8 mouse cellular contexts compared by ENCODE assay signal in the genomic region with DNA sequence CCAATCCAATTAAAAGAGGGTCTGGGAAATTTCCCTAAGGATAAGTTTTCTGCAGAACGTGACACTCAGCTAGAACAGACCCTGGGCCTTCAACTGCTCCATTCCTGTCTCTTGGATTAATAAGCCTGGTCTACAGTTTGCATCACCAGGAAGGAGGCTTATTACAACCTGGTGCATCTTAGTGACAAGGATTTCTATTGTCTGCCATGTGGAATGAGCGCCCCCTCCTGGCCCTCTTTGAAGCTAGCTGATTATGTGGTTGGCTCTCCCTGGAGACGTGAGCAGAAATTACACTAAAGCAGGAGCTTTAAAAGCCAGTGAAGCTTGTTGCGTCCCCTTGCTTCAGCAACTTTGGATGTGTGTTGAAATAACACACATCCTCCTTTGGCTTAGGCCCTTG. TPM values are rescaled to one million over a fixed set of nuclear protein-coding genes. Genes with fewer than 3 reads are reported as not detected.
DNase-seq lines count a peak whose midpoint lies in the region; ATAC-seq and TF ChIP-seq lines count a peak whose summit lies in the region.
"Had no signal": no experiment of that assay in that cellular context is flagged by ENCODE, and none has a peak within 500 bp of the region (broad histone marks: within the 10 kb centered on the region; RNA-seq: fewer than 3 reads in every experiment).

No protein-coding gene starts in this region.

- no peaks in the 10 kb centered on the region for H3K36me3 ChIP-seq in E14TG2a.4 (ENCODE audit: insufficient read depth, low read length)
- no peaks in the 10 kb centered on the region for H3K36me3 ChIP-seq in heart, postnatal 0 days (replicated peaks; ENCODE audit: control insufficient read depth, insufficient read depth, low read length)
- H3K36me3 ChIP-seq in midbrain, embryonic 10.5 days: no peaks in the 10 kb centered on the region

- H3K9me3 ChIP-seq in E14TG2a.4 (ENCODE audit: low read length): no peaks in the 10 kb centered on the region
- no peaks in the 10 kb centered on the region for H3K9me3 ChIP-seq in heart, postnatal 0 days (replicated peaks; ENCODE audit: control insufficient read depth, low read length)
- H3K9me3 ChIP-seq in midbrain, embryonic 10.5 days (replicated peaks): no peaks in the 10 kb centered on the region

- WGBS in heart, postnatal 0 days: 7% methylated on average over 4 of the region's 4 CpGs
- 11% methylated on average over 4 of the region's 4 CpGs for WGBS in midbrain, embryonic 10.5 days

- peak; percentile 83 for TF ChIP-seq CTCF in E14TG2a.4 (conservative IDR thresholded peaks at IDR 0.05; ENCODE audit: low read length)
- peak; percentile 96 for TF ChIP-seq CTCF in cortical plate, adult 2 months (IDR thresholded peaks at IDR 0.05; ENCODE audit: extremely low read depth, insufficient read depth, low read length)
- TF ChIP-seq CTCF in heart, postnatal 0 days (IDR thresholded peaks at IDR 0.05; ENCODE audit: low read depth): peak; percentile 91

- no peak for TF ChIP-seq POLR2A in cortical plate, adult 2 months (IDR thresholded peaks at IDR 0.05; ENCODE audit: extremely low read depth, insufficient read depth, low read length)

- H3K4me2 ChIP-seq in heart, postnatal 0 days (ENCODE audit: low read depth, low read length): no peak overlapping the region

- H3K27ac ChIP-seq in cortical plate, adult 2 months (ENCODE audit: insufficient read depth, low read length): no peak overlapping the region
- no peak overlapping the region for H3K27ac ChIP-seq in heart, postnatal 0 days (ENCODE audit: low read depth)
- H3K27ac ChIP-seq in midbrain, embryonic 10.5 days (replicated peaks): no peak overlapping the region

- H3K4me3 ChIP-seq in E14TG2a.4 (replicated peaks; ENCODE audit: low read length): no peak overlapping the region
- no peak overlapping the region for H3K4me3 ChIP-seq in cortical plate, adult 2 months (ENCODE audit: insufficient read depth, low read length)
- no peak overlapping the region for H3K4me3 ChIP-seq in heart, postnatal 0 days (ENCODE audit: low read depth, low read length)
- no peak overlapping the region for H3K4me3 ChIP-seq in midbrain, embryonic 10.5 days

- TF ChIP-seq EP300 in heart, postnatal 0 days (IDR thresholded peaks at IDR 0.05; ENCODE audit: low read depth): no peak

- ATAC-seq in heart, postnatal 0 days (ENCODE audit: insufficient read depth, low read depth): peak; percentile 39; the same call in 1 of the 2 replicates

- peak; percentile 81 for DNase-seq in ZHBTc4 (ENCODE audit: low read depth, low spot score)
- DNase-seq in heart, postnatal 0 days (ENCODE audit: low spot score): peak; percentile 79
- peak; percentile 68 to 94 for DNase-seq in layer of hippocampus, postnatal 25 days (ENCODE audit: extremely low spot score in 1 of 2, low spot score in 1 of 2)
- DNase-seq in midbrain, embryonic 10.5 days (ENCODE audit: low spot score): peak; percentile 75
- peak; percentile 38 to 59 for DNase-seq in spleen, postnatal 14 days (ENCODE audit: low spot score in 2 of 2)

- H3K9ac ChIP-seq in heart, postnatal 0 days (replicated peaks; ENCODE audit: low read depth, low read length): no peak overlapping the region

- peaks cover 11% of the 10 kb centered on the region for H3K27me3 ChIP-seq in E14TG2a.4 (ENCODE audit: insufficient read depth, low read length)
- 0 out of 2 replicates have a peak, but pooled peaks cover 7% of the 10 kb centered on the region for H3K27me3 ChIP-seq in heart, postnatal 0 days (ENCODE audit: control insufficient read depth, insufficient read depth, low read length)
- peaks cover 11% of the 10 kb centered on the region; the same call in 1 of the 2 replicates for H3K27me3 ChIP-seq in midbrain, embryonic 10.5 days (ENCODE audit: low read depth, poor library complexity, severe bottlenecking)

- no peaks in the 10 kb centered on the region for H3K4me1 ChIP-seq in E14TG2a.4 (replicated peaks; ENCODE audit: low read depth, low read length)
- H3K4me1 ChIP-seq in cortical plate, adult 2 months (ENCODE audit: control insufficient read depth, insufficient read depth, low read length): no peaks in the 10 kb centered on the region
- H3K4me1 ChIP-seq in heart, postnatal 0 days (ENCODE audit: control insufficient read depth, insufficient read depth): no peaks in the 10 kb centered on the region
- H3K4me1 ChIP-seq in midbrain, embryonic 10.5 days: no peaks in the 10 kb centered on the region

RNA-seq across cellular contexts. Expression of gene Cd207, which starts 4.3 kb away (rescaled TPM):
- not detected in 2 replicates for polyA plus RNA-seq in cortical plate, adult 2 months (2012; rRNA removed)
- total RNA-seq in heart, postnatal 0 days (2014; rRNA removed; ENCODE audit: low replicate concordance): 0.11 and 0.19 TPM in 2 replicates
- 0.75 and 1.2 TPM in 2 replicates for polyA plus RNA-seq in heart, postnatal 0 days (2015; fragmentation: Nextera tagmentation; extraction: Ambion mirVana)
- not detected for total RNA-seq in layer of hippocampus, postnatal 25 days (2021)
- polyA plus RNA-seq in midbrain, embryonic 10.5 days (2016; fragmentation: Nextera tagmentation; extraction: Ambion mirVana): not detected in 2 replicates

RNA-seq across cellular contexts. Expression of gene Clec4f, which starts 17.4 kb away (rescaled TPM):
- not detected in 2 replicates for polyA plus RNA-seq in cortical plate, adult 2 months (2012; rRNA removed)
- 1.7 TPM in 1 of 2 replicates, not detected in the other for total RNA-seq in heart, postnatal 0 days (2014; rRNA removed; ENCODE audit: low replicate concordance)
- 0.59 and 0.66 TPM in 2 replicates for polyA plus RNA-seq in heart, postnatal 0 days (2015; fragmentation: Nextera tagmentation; extraction: Ambion mirVana)
- total RNA-seq in layer of hippocampus, postnatal 25 days (2021): not detected
- polyA plus RNA-seq in midbrain, embryonic 10.5 days (2016; fragmentation: Nextera tagmentation; extraction: Ambion mirVana): 0.15 TPM in 1 of 2 replicates, not detected in the other

RNA-seq across cellular contexts. Expression of gene Vax2, which starts 37.7 kb away (rescaled TPM):
- polyA plus RNA-seq in cortical plate, adult 2 months (2012; rRNA removed): not detected in 2 replicates
- not detected in 2 replicates for total RNA-seq in heart, postnatal 0 days (2014; rRNA removed; ENCODE audit: low replicate concordance)
- polyA plus RNA-seq in heart, postnatal 0 days (2015; fragmentation: Nextera tagmentation; extraction: Ambion mirVana): not detected in 2 replicates
- total RNA-seq in layer of hippocampus, postnatal 25 days (2021): not detected
- polyA plus RNA-seq in midbrain, embryonic 10.5 days (2016; fragmentation: Nextera tagmentation; extraction: Ambion mirVana): 0.60 and 1.9 TPM in 2 replicates
- polyA plus RNA-seq: liver, embryonic 16.5 days had no signal
